29 mouse cellular contexts compared by ENCODE assay signal in the genomic region with DNA sequence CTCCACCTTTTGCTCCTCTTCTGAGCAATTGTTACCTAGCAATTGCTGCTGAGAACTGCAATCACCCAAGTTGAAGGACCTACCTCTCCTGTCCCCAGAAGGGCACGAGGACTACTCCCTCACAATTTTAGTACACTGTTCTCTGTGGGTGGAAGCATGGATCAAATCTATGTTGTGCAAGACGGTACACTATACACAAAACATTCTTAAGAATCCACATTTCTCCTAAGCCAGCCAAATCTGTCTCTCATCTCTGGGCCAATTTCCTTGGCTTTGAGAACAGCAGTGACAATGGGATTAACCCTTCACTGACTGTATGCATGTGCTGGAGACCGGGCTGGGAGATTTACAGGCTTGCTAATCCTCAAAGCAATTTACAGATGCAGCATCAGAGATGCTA.
DNase-seq lines count a peak whose midpoint lies in the region; ATAC-seq lines count a peak whose summit lies in the region.
"Had no signal": no experiment of that assay in that cellular context is flagged by ENCODE, and none has a peak within 500 bp of the region (broad histone marks: within the 10 kb centered on the region; RNA-seq: fewer than 3 reads in every experiment).

No protein-coding gene starts in this region.

- 0 out of 2 replicates have a peak overlapping the region, but pooled peaks have one; percentile 3 for H3K27ac ChIP-seq in kidney, embryonic 15.5 days
- H3K27ac ChIP-seq in midbrain, embryonic 14.5 days (replicated peaks; ENCODE audit: low read depth, low read length): 0 out of 2 replicates have a peak overlapping the region, but pooled peaks have one; percentile 26
- no peak overlapping the region for H3K27ac ChIP-seq in midbrain, embryonic 15.5 days
- H3K27ac ChIP-seq: gastrocnemius, adult 2 months; heart, adult 2 months; hindbrain, embryonic 10.5 days; hindbrain, postnatal 0 days; intestine, embryonic 15.5 days; kidney, postnatal 0 days; liver, embryonic 12.5 days had no signal

- H3K27me3 ChIP-seq in kidney, embryonic 15.5 days: no peaks in the 10 kb centered on the region
- no peaks in the 10 kb centered on the region for H3K27me3 ChIP-seq in midbrain, embryonic 14.5 days (ENCODE audit: control insufficient read depth, insufficient read depth, low read length)
- H3K27me3 ChIP-seq in midbrain, embryonic 15.5 days (replicated peaks): no peaks in the 10 kb centered on the region
- H3K27me3 ChIP-seq: CH12.LX; heart, embryonic 12.5 days; intestine, embryonic 15.5 days; liver, embryonic 12.5 days had no signal

- no peak overlapping the region for H3K9ac ChIP-seq in kidney, embryonic 15.5 days
- no peak overlapping the region for H3K9ac ChIP-seq in midbrain, embryonic 14.5 days (replicated peaks; ENCODE audit: low read length)
- no peak overlapping the region for H3K9ac ChIP-seq in midbrain, embryonic 15.5 days
- H3K9ac ChIP-seq: heart, embryonic 12.5 days; intestine, embryonic 15.5 days; liver, embryonic 12.5 days; liver, postnatal 0 days had no signal

- H3K4me1 ChIP-seq in kidney, embryonic 15.5 days: peaks cover 13% of the 10 kb centered on the region; the same call in 1 of the 2 replicates
- 0 out of 2 replicates have a peak, but pooled peaks cover 3% of the 10 kb centered on the region for H3K4me1 ChIP-seq in midbrain, embryonic 14.5 days (ENCODE audit: control insufficient read depth, insufficient read depth, low read length)
- peaks cover 8% of the 10 kb centered on the region for H3K4me1 ChIP-seq in midbrain, embryonic 15.5 days
- H3K4me1 ChIP-seq: intestine, embryonic 15.5 days; liver, embryonic 12.5 days had no signal

- no peak for DNase-seq in kidney, postnatal 25 days
- peak; percentile 37 for DNase-seq in midbrain, embryonic 14.5 days
- DNase-seq in fat pad, adult 2 months (ENCODE audit: extremely low read depth, low read depth, low spot score): peak; percentile 10
- DNase-seq in urinary bladder, postnatal 14 days (ENCODE audit: low spot score): no peak
- no peak for DNase-seq in B cell, adult 2 months
- DNase-seq: adrenal gland, postnatal 14 days; cerebellum, adult 18-20 months; cerebellum, postnatal 10 days; gastrocnemius, adult 2 months; gastrocnemius, postnatal 36 days; heart, adult 2 months; heart, postnatal 10 days; kidney, adult 2 months; layer of hippocampus, postnatal 36 days; left cerebral cortex, postnatal 4 days; liver, postnatal 0 days; thymus, postnatal 14 days had no signal

- peaks cover 50% of the 10 kb centered on the region for H3K36me3 ChIP-seq in kidney, embryonic 15.5 days
- 0 out of 2 replicates have a peak, but pooled peaks cover 2% of the 10 kb centered on the region for H3K36me3 ChIP-seq in midbrain, embryonic 14.5 days (ENCODE audit: control insufficient read depth, insufficient read depth, low read length)
- H3K36me3 ChIP-seq in midbrain, embryonic 15.5 days (replicated peaks): no peaks in the 10 kb centered on the region
- H3K36me3 ChIP-seq: intestine, embryonic 15.5 days; liver, embryonic 12.5 days had no signal

- no peak overlapping the region for H3K4me2 ChIP-seq in kidney, embryonic 15.5 days
- no peak overlapping the region for H3K4me2 ChIP-seq in midbrain, embryonic 14.5 days (ENCODE audit: low read length)
- no peak overlapping the region for H3K4me2 ChIP-seq in midbrain, embryonic 15.5 days
- H3K4me2 ChIP-seq: heart, embryonic 12.5 days; intestine, embryonic 15.5 days; liver, embryonic 12.5 days had no signal

- 43% methylated on average over 3 of the region's 3 CpGs for WGBS in kidney, embryonic 15.5 days
- WGBS in midbrain, embryonic 14.5 days: 48% methylated on average over 3 of the region's 3 CpGs
- 39% methylated on average over 3 of the region's 3 CpGs for WGBS in midbrain, embryonic 15.5 days

- H3K4me3 ChIP-seq in kidney, embryonic 15.5 days (replicated peaks): no peak overlapping the region
- H3K4me3 ChIP-seq in midbrain, embryonic 14.5 days (replicated peaks; ENCODE audit: low read depth, low read length): no peak overlapping the region
- H3K4me3 ChIP-seq in midbrain, embryonic 15.5 days: no peak overlapping the region
- H3K4me3 ChIP-seq: erythroblast, embryonic 14.5 days; gastrocnemius, adult 2 months; heart, adult 2 months; heart, embryonic 12.5 days; hindbrain, embryonic 10.5 days; intestine, embryonic 15.5 days; liver, embryonic 12.5 days had no signal

- ATAC-seq in kidney, embryonic 15.5 days (replicated peaks; ENCODE audit: low FRiP score): no peak
- ATAC-seq in midbrain, embryonic 14.5 days (ENCODE audit: low FRiP score, low TSS enrichment): no peak
- no peak for ATAC-seq in midbrain, embryonic 15.5 days (replicated peaks)
- ATAC-seq: forebrain, embryonic 14.5 days; hindbrain, postnatal 0 days; intestine, embryonic 15.5 days; liver, embryonic 12.5 days; liver, postnatal 0 days; midbrain, embryonic 16.5 days had no signal

- H3K9me3 ChIP-seq in kidney, embryonic 15.5 days (replicated peaks): no peaks in the 10 kb centered on the region
- H3K9me3 ChIP-seq in midbrain, embryonic 14.5 days (ENCODE audit: control insufficient read depth, low read length): no peaks in the 10 kb centered on the region
- H3K9me3 ChIP-seq in midbrain, embryonic 15.5 days: no peaks in the 10 kb centered on the region
- H3K9me3 ChIP-seq: heart, embryonic 12.5 days; hindbrain, embryonic 10.5 days; intestine, embryonic 15.5 days; liver, embryonic 12.5 days had no signal

Comparison
In these comparisons a context has a peak if more than half of its experiments do, and no peak if none do; other contexts are left out.
1. DNase-seq: peak in midbrain, embryonic 14.5 days (single experiment) and fat pad, adult 2 months (single experiment); none in kidney, postnatal 25 days (0 of 2), urinary bladder, postnatal 14 days (single experiment) and B cell, adult 2 months (0 of 2).